ENCODE assay signal across 17 mouse cellular contexts in genomic region chr13:112832589-112832988, GRCm38 (mm10). TPM values are rescaled to one million over a fixed set of nuclear protein-coding genes. Genes with fewer than 3 reads are reported as not detected.
DNase-seq lines count a peak whose midpoint lies in the region; ATAC-seq lines count a peak whose summit lies in the region.
"Had no signal": no experiment of that assay in that cellular context is flagged by ENCODE, and none has a peak within 500 bp of the region (broad histone marks: within the 10 kb centered on the region; RNA-seq: fewer than 3 reads in every experiment).

No protein-coding gene starts in this region.

- H3K27me3 ChIP-seq in liver, embryonic 12.5 days (replicated peaks), result peaks cover 3% of the 10 kb centered on the region; the same call in 1 of the 2 replicates
- no peaks in the 10 kb centered on the region for H3K27me3 ChIP-seq in liver, embryonic 11.5 days (replicated peaks; ENCODE audit: control insufficient read depth, insufficient read depth, low read length)
- no peaks in the 10 kb centered on the region for H3K27me3 ChIP-seq in liver, embryonic 16.5 days (ENCODE audit: control insufficient read depth, insufficient read depth, low read depth, low read length)
- H3K27me3 ChIP-seq in heart, embryonic 12.5 days (replicated peaks), result no peaks in the 10 kb centered on the region
- H3K27me3 ChIP-seq: forebrain, embryonic 12.5 days; hindbrain, embryonic 15.5 days had no signal

- H3K36me3 ChIP-seq in liver, embryonic 12.5 days, result no peaks in the 10 kb centered on the region; the same call in 1 of the 2 replicates
- H3K36me3 ChIP-seq in liver, embryonic 11.5 days (ENCODE audit: control insufficient read depth, insufficient read depth, low read length), result no peaks in the 10 kb centered on the region
- H3K36me3 ChIP-seq in liver, embryonic 16.5 days (ENCODE audit: control insufficient read depth, insufficient read depth), result 0 out of 2 replicates have a peak, but pooled peaks cover 3% of the 10 kb centered on the region
- H3K36me3 ChIP-seq in heart, embryonic 12.5 days, result no peaks in the 10 kb centered on the region
- H3K36me3 ChIP-seq: forebrain, embryonic 12.5 days; hindbrain, embryonic 15.5 days had no signal

- H3K4me1 ChIP-seq in liver, embryonic 12.5 days, result peaks cover 50% of the 10 kb centered on the region
- H3K4me1 ChIP-seq in liver, embryonic 11.5 days (replicated peaks; ENCODE audit: control insufficient read depth, insufficient read depth, low read length), result peaks cover 18% of the 10 kb centered on the region
- H3K4me1 ChIP-seq in liver, embryonic 16.5 days (ENCODE audit: control insufficient read depth, low read depth, low read length), result peaks cover 38% of the 10 kb centered on the region
- peaks cover 12% of the 10 kb centered on the region for H3K4me1 ChIP-seq in heart, embryonic 12.5 days (replicated peaks)

- no peak overlapping the region for H3K9ac ChIP-seq in liver, embryonic 12.5 days
- no peak overlapping the region for H3K9ac ChIP-seq in liver, embryonic 11.5 days (ENCODE audit: low read depth, low read length)
- H3K9ac ChIP-seq in liver, embryonic 16.5 days (ENCODE audit: low read depth, low read length), result no peak overlapping the region
- no peak overlapping the region for H3K9ac ChIP-seq in heart, embryonic 12.5 days
- H3K9ac ChIP-seq: forebrain, embryonic 12.5 days; hindbrain, embryonic 15.5 days had no signal

- no peak overlapping the region for H3K4me2 ChIP-seq in liver, embryonic 12.5 days
- H3K4me2 ChIP-seq in liver, embryonic 11.5 days, result no peak overlapping the region
- no peak overlapping the region for H3K4me2 ChIP-seq in liver, embryonic 16.5 days (ENCODE audit: low read depth, low read length)
- H3K4me2 ChIP-seq in heart, embryonic 12.5 days, result no peak overlapping the region
- H3K4me2 ChIP-seq: forebrain, embryonic 12.5 days; heart, embryonic 11.5 days had no signal

- no peak overlapping the region for H3K27ac ChIP-seq in liver, embryonic 12.5 days
- H3K27ac ChIP-seq in liver, embryonic 11.5 days (ENCODE audit: low read depth, low read length), result no peak overlapping the region
- peak overlapping the region; percentile 51; the same call in 1 of the 2 replicates for H3K27ac ChIP-seq in liver, embryonic 16.5 days (ENCODE audit: low read length)
- H3K27ac ChIP-seq in heart, embryonic 12.5 days (ENCODE audit: poor library complexity, severe bottlenecking), result no peak overlapping the region
- H3K27ac ChIP-seq: forebrain, embryonic 12.5 days; heart, adult 2 months; hindbrain, embryonic 15.5 days had no signal

- H3K9me3 ChIP-seq in liver, embryonic 12.5 days (replicated peaks), result no peaks in the 10 kb centered on the region
- no peaks in the 10 kb centered on the region for H3K9me3 ChIP-seq in liver, embryonic 11.5 days (ENCODE audit: control insufficient read depth, low read length)
- H3K9me3 ChIP-seq in liver, embryonic 16.5 days (replicated peaks; ENCODE audit: control insufficient read depth, low read length), result no peaks in the 10 kb centered on the region
- no peaks in the 10 kb centered on the region for H3K9me3 ChIP-seq in heart, embryonic 12.5 days (replicated peaks)
- H3K9me3 ChIP-seq: forebrain, embryonic 12.5 days; hindbrain, embryonic 15.5 days had no signal

- DNase-seq in liver, embryonic 11.5 days (ENCODE audit: low spot score), result no peak
- DNase-seq in adrenal gland, postnatal 14 days, result no peak
- DNase-seq in lung, adult 18-20 months, result no peak
- DNase-seq: adrenal gland, postnatal 10 days; cerebellum, adult 11-12 months; cerebellum, adult 9-10 months; gastrocnemius, postnatal 10 days; heart, adult 2 months; heart, postnatal 36 days had no signal

- WGBS in liver, embryonic 12.5 days (ENCODE audit: insufficient replicate concordance), result 25% methylated on average over 2 of the region's 2 CpGs
- WGBS in liver, embryonic 11.5 days, result 43% methylated on average over 2 of the region's 2 CpGs
- WGBS in liver, embryonic 16.5 days (ENCODE audit: insufficient replicate concordance), result 12% methylated on average over 2 of the region's 2 CpGs
- WGBS in heart, embryonic 12.5 days, result 39% methylated on average over 2 of the region's 2 CpGs

- no peak overlapping the region for H3K4me3 ChIP-seq in liver, embryonic 12.5 days
- no peak overlapping the region for H3K4me3 ChIP-seq in liver, embryonic 11.5 days (ENCODE audit: low read depth, low read length)
- H3K4me3 ChIP-seq in liver, embryonic 16.5 days (ENCODE audit: low read depth, low read length), result no peak overlapping the region
- H3K4me3 ChIP-seq in heart, embryonic 12.5 days, result no peak overlapping the region
- H3K4me3 ChIP-seq: forebrain, embryonic 12.5 days; heart, adult 2 months; hindbrain, embryonic 15.5 days had no signal

- ATAC-seq in liver, embryonic 12.5 days, result peak; percentile 48; the same call in 1 of the 2 replicates
- ATAC-seq in liver, embryonic 11.5 days (replicated peaks; ENCODE audit: low FRiP score), result no peak
- ATAC-seq in erythroblast, adult 5-6 weeks (replicated peaks; ENCODE audit: low FRiP score, poor library complexity, severe bottlenecking), result peak; percentile 42; the same call in 1 of the 2 replicates
- peak; percentile 63 for ATAC-seq in liver, embryonic 16.5 days (ENCODE audit: low read depth)
- no peak for ATAC-seq in heart, embryonic 12.5 days (ENCODE audit: insufficient number of reproducible peaks, low FRiP score)
- ATAC-seq: forebrain, embryonic 16.5 days had no signal

RNA-seq across cellular contexts. Expression of gene Plpp1, which starts 32.0 kb away (rescaled TPM):
- polyA plus RNA-seq in liver, embryonic 12.5 days (2016; fragmentation: Nextera tagmentation; extraction: Ambion mirVana), result 28.6 and 30.8 TPM in 2 replicates
- 27.4 and 29.1 TPM in 2 replicates for polyA plus RNA-seq in liver, embryonic 11.5 days (2014; fragmentation: Nextera tagmentation; extraction: Ambion mirVana)
- 89.2 and 96.3 TPM in 2 replicates for total RNA-seq in erythroblast, adult 5-6 weeks (2015; ENCODE audit: low replicate concordance)
- 68.1 and 85.5 TPM in 2 replicates for total RNA-seq in erythroblast, adult 5-6 weeks (2017; ENCODE audit: low replicate concordance)
- 42.6 and 44.4 TPM in 2 replicates for polyA plus RNA-seq in liver, embryonic 16.5 days (2015; fragmentation: Nextera tagmentation; extraction: Ambion mirVana)
- 181 and 182 TPM in 2 replicates for total RNA-seq in adrenal gland, postnatal 14 days (2021)
- 46.9 and 49.0 TPM in 2 replicates for polyA plus RNA-seq in heart, embryonic 12.5 days (2016; fragmentation: Nextera tagmentation; extraction: Ambion mirVana)

Comparison
In these comparisons a context has a peak if more than half of its experiments do, and no peak if none do; other contexts are left out.
1. ATAC-seq: peak in liver, embryonic 12.5 days (single experiment), erythroblast, adult 5-6 weeks (single experiment) and liver, embryonic 16.5 days (single experiment); none in liver, embryonic 11.5 days (single experiment) and heart, embryonic 12.5 days (single experiment).